Mouse (Mus musculus) telencephalon, adult 2 months (tissue): Measurements from ENCODE around the gene Vasn.

ENCODE experiments used
- DNase-seq: peaks from one replicate; pipeline ENCODE4 v3.0.0-alpha.2; 2011; ENCODE audit warnings: low read depth, low spot score

Gene Vasn

GRCm38 (mm10) chr16:4606431-4607084 is 33.2 kb upstream of the Vasn start:
- no peak for DNase-seq

- peak; percentile 50 for DNase-seq
Measured at GRCm38 (mm10) chr16:4607818-4608531, 31.8 kb upstream of the Vasn start.

GRCm38 (mm10) chr16:4608532-4609059 is 31.1 kb upstream of the Vasn start:
- no peak for DNase-seq

GRCm38 (mm10) chr16:4611193-4611592 is 28.5 kb upstream of the Vasn start:
- DNase-seq = no peak

- no peak for DNase-seq
Measured at GRCm38 (mm10) chr16:4611676-4612075, 28.1 kb upstream of the Vasn start.

GRCm38 (mm10) chr16:4613736-4614135 is 26.0 kb upstream of the Vasn start:
- no peak for DNase-seq

- no peak for DNase-seq
Measured at GRCm38 (mm10) chr16:4614639-4615038, 25.1 kb upstream of the Vasn start.

- DNase-seq = no peak
Measured at GRCm38 (mm10) chr16:4615297-4615696, 24.4 kb upstream of the Vasn start.

GRCm38 (mm10) chr16:4616829-4617228 is 22.9 kb upstream of the Vasn start:
- no peak for DNase-seq

- DNase-seq = no peak
Measured at GRCm38 (mm10) chr16:4624074-4624473, 15.7 kb upstream of the Vasn start.

GRCm38 (mm10) chr16:4624481-4625110 is 15.1 kb upstream of the Vasn start, which contains the start of gene Pam16:
Gene Pam16 (minus strand): TSS chr16:4624988.
- DNase-seq = peak; percentile 75

- no peak for DNase-seq
Measured at GRCm38 (mm10) chr16:4627105-4627504, 12.6 kb upstream of the Vasn start.

- no peak for DNase-seq
Measured at GRCm38 (mm10) chr16:4628898-4629419, 10.8 kb upstream of the Vasn start.

- DNase-seq = no peak
Measured at GRCm38 (mm10) chr16:4629950-4630349, 9.8 kb upstream of the Vasn start.

GRCm38 (mm10) chr16:4632050-4632449 is 7.7 kb upstream of the Vasn start:
- DNase-seq = no peak

- no peak for DNase-seq
Measured at GRCm38 (mm10) chr16:4633661-4634060, 6.1 kb upstream of the Vasn start.

- DNase-seq = no peak
Measured at GRCm38 (mm10) chr16:4634681-4635080, 5.1 kb upstream of the Vasn start.

- no peak for DNase-seq
Measured at GRCm38 (mm10) chr16:4635760-4636159, 4.0 kb upstream of the Vasn start.

GRCm38 (mm10) chr16:4638891-4639390 is 800 bp upstream of the Vasn start:
- no peak for DNase-seq

- DNase-seq = no peak
Measured at GRCm38 (mm10) chr16:4640267-4641005, 695 bp downstream of the Vasn start.

- no peak for DNase-seq
Measured at GRCm38 (mm10) chr16:4641119-4641838, 1.5 kb downstream of the Vasn start.
